Mouse (Mus musculus) regulatory T cell (primary cell): Measurements from ENCODE around the gene Ubtd1.

Experiments
- in situ Hi-C: fragments of 300-600 bp; cut with MboI, MseI; formaldehyde crosslinking; loops from one replicate; pipeline ENCODE4 v1.15.1; 2025; ENCODE audit warnings: high pct_unique_total_duplicates

The Ubtd1 gene

DNA sequence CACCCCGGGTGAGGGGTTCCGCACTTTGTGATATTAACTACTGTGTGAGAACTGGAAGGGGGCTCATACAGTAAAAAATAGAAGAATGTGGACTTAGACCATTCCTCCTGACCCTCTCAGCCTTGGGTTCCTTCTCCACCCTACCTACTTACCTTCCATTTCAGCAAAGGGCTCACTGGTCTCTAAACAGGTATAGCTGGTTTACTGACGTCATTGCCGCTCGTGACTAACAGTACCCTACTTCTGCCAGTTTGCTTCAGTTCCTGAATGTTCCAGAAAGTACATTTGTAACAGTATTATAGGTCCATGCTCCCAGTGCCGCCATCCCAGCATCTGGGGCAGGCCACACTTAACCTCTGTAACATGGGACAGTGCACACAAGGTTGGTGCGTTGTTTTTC is 12.5 kb downstream of the Ubtd1 start:
- in situ Hi-C loops: no loop called here

DNA sequence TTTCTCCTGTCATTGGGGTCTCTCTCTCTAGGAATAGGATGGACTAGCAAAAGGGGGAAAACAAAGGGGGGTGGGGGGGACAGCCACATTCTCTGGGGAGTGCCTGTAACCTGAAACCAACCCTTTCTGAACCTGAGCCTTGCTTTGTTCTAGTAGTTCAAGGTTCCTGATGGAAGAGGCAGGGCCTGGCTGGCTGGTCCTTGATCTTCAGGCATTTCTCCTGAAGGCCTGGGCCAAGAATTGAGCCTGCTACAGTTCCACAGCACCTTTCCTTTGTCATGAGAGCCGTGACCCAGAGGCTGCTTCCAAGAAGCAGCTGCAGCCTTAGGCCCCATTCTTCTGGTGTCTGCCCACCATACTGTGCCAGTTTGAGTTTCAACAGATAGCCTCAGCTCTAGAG is 13.9 kb downstream of the Ubtd1 start:
- in situ Hi-C loops: no loop called here

DNA sequence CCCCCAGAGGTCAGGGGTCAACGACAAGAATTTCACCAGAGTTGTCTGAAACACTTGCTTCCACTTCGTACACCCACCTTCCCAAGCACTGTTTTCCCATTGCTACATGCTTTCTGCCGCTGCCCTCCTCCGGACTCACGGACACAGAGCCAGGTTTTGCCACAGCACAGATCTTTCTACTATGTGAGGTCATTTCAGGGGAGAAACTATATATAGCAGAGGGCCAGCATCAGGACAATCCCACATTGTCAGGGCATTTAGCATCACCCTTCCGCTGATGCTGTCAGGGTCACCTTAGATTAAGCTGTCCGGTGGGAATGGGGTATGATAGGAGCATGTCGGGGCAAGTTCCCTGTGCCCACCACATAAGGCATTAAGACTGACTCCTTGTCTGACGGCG is 15.5 kb downstream of the Ubtd1 start:
- in situ Hi-C loops: no loop called here

DNA sequence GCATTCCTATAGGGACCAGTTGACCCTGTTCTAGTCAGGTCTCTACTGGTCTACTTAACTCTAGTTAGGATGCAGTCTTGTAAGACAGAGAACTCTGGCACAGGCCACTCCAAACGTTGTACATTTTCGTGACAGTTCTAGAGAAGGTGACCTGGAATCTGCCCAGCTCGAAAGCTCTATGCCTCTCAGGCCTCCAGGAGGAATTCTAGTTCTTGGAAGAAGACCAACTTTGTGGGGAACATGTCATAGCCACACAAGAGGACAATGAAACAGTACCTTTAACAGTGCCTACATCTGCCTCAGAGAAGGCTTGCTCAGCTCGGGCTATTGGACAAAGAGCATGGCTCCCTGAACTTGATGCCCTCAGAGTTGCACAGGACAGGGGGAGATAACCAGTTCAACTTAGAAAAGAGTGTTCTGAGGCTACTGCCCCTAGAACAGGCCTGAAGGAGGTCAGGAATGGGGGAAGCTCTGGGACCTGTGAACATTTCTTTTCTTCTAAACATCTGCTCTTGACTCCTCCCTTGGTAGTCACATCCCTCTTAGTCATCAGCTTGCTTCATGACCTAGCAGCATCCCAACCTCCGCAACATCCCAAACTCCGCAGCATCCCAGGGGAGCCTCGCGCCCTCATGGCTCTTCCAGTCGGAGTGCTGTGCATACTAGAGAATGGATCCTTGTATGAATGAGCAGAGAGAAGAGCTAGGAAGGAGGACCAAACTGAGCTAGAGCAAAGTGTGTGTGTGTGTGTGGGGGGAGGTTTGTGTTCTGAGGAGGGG is 17.4 kb downstream of the Ubtd1 start:
- in situ Hi-C loops: no loop called here

DNA sequence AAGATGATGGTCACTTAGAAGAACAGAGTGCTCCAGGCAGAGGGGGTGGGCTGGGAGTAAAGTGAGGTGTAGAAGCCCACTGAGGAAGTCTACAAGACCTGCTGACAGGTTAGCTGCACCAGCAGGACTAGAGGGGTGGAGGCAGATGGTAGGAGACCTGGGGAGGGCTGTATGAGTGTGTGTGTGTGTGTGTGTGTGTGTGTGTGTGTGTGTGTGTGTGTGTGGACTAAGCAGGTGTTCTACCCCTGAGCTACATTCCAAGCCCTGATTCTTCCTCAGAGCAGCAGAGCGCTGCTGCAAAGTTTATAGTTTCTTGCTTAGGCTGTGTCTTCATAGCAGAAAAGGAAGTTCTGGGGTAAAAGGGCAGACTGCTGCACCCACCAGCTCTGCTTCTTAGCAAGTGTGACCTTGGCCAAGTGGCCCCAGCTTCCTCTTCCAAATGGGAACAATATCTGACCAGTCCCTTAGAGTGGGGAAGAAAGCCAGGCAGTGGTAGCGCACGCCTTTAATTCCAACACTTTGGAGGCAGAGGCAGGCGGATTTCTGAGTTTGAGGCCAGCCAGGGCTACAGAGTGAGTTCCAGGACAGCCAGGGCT is 18.2 kb downstream of the Ubtd1 start:
- in situ Hi-C loops: no loop called here

DNA sequence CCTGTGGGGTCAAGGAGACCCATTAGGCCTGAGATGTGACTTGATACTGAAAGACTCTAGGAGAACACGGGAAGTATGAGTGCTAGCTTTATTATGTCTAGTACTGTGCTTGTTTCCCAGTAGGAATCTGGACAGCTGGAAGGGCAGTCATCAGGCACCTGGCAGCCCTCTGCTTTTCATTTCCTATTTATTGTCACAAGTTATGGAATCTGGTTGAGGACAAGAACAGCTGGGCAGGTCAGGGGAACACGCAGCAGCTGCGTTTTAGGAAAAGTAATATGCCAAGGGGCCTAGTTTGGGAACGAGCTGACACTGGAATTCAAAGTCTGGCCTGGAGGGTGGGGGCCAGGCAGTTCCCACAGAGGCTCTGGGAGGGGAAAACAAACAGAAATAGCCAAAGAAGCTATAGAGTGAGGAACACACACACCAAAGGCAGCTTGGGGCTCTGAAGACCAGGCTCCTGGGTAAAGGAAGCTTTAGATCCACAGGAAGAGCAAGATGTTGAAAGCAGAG is 18.9 kb downstream of the Ubtd1 start:
- in situ Hi-C loops: no loop called here

DNA sequence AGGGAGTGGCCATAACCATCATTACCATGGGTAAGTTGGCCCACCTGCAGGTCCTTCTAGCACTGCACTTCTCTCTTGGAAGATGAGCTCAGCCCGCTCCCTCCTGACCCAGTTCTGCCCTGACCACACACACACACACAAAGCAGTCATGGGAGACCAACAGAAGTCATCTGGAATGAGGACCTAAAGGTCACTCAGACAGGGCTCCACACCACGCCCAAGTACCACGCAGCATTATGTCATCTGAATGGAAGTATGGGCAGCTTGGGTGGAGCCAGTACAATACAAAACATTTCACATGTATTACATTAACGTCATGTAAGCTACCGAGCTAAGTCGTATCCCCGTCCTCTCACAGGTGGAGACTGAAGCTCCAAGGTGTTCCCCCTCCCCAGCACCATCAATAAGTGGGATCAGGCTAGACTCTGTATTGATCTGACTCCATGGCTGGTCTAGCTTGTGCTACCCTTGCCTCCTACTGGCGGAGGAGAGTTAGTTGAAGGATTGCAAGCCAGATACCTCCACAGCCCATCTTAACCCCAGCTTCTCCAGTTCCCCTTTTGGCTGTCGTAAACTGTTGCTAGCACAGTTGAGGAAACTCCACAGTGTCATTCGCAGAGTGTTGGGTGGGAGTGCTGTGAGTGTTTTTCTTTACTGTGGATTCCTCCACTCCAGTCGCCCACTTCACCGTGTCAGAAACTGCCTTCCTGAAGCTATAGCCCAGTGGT is 19.9 kb downstream of the Ubtd1 start:
- in situ Hi-C loops: no loop called here

DNA sequence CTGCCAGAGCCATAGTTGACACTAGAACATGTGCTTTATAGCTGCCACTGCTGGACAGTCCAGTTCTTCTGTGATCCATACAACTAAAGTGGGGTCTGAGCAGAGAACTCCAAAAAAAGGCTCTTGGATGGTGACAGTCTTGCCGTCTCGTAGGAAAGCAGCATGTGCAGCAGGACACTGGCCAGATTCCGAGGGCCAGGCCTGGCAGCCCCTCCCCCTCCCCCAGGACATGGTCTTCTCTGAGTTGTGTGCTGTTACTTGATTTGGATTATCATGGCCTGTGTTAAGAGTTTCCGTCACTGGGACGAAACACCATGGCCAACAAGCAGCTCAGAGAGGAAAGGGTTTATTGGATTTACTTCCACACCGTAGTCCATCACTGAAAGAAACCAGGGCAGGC is 22.7 kb downstream of the Ubtd1 start:
- in situ Hi-C loops: no loop called here

DNA sequence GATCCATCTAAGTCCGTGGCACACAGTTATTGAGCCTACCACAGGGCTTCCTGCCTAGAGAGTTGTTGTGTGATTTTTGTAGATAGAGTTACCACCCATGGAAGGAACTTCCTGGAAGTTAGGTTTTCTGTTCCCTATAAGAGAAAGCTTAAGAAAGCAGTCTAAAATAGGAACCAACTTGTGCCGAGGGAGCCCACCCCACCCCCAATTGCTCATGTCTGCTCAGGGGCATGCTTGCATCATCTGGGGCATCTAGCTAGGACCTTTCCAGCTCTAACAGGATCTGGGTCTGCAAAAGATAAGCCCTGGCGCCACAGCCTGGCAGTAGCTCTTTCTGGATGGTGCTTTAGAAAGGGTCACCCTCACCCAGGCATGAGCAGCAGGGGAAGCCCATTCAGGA is 24.1 kb downstream of the Ubtd1 start:
- in situ Hi-C loops: no loop called here

DNA sequence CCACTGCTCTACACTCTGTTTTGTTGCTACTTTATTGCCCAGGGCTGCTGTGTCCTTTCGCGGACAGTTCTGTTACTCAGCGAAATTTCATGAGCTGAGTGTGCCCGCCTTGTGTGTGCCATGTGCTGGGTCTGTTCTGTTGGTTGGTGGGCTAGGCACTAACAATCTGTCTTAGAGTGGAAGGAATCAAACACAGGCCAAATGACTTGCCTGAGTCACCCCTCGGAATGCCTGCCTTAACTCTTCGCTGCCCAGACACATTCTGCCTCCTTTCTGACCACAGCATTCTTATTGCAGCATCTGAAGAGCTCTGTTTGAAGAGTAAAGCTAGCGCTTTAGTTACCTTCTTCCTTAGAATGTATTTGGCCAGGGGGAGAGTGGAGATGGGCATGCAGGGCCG is 25.0 kb downstream of the Ubtd1 start:
- in situ Hi-C loops: no loop called here

DNA sequence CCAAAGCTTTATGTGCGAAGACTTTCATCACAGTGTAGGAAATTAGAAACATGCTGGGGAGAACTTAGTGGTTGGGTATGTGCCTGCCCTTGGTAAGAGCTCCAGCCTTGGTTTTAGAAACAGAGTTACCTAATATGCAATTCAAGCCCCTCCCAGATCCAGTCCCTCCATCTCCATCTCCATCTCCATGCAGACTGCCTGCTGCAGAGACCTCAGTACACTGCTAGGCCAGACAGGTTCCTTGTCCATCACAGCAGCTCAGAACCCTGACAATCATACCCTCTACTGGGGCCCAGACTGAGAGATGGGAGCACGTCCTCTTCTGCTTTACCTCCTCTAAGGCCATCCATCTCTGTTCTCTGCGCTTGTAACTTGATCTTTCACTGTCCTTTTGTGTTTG is 27.0 kb downstream of the Ubtd1 start:
- in situ Hi-C loops: no loop called here

DNA sequence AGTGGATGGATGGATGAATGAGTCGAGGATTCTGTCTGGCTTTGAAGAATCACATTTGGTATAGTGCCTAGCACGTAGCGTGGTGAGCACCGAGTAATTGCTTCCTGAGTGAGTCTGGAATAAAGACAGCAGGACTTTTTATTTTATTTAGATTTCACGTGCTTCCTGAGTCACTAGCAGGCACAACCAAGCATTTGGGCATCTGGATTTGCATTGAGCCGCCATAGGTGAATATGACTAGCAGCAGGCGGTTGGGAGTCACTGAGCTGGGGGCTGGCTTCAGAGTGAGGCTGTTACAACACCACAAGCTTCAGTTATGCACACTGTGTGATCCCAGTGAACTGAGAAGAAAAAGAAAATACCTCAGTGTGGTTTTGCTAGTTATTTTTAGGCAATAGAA is 27.5 kb downstream of the Ubtd1 start:
- in situ Hi-C loops: no loop called here

DNA sequence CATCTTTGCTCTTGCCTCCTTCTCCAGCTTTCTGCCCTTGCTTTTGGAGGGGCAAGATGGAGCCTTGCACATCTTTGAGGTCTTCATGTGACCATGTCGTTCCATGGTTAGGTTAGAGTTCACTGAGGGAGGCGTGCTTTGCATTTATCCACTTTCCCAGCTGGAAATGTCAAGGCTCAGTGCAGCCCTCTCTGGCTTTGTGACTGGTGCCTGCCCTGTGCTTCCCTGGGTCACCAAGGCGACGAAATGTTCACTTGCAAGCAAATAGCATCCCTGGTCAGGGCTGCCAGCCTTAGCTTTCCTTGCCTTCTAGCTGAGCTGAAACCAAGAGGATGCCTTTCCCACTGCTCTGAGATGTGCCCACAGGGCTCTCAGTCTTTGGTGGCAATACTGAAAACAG is 28.9 kb downstream of the Ubtd1 start:
- in situ Hi-C loops: no loop called here

DNA sequence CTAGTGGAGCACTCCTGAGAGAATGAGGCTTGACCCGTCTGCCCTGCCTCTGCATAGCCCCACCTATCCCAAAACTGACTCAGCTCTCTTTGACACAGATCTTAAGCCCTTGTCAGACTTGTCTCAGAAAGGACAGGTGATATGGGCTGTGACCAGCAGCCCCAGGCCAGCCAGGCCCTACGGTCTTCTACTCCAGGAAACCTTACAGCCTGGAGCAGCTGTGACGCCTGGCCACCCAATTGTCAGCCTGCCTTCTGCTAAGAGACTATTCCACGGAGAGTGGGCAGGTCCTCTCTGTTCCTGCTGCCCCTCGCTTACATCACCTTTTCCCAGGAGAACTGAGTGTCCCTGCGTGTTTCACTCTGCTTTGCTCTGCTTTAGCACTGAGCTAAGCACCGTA is 29.6 kb downstream of the Ubtd1 start:
- in situ Hi-C loops: no loop called here

DNA sequence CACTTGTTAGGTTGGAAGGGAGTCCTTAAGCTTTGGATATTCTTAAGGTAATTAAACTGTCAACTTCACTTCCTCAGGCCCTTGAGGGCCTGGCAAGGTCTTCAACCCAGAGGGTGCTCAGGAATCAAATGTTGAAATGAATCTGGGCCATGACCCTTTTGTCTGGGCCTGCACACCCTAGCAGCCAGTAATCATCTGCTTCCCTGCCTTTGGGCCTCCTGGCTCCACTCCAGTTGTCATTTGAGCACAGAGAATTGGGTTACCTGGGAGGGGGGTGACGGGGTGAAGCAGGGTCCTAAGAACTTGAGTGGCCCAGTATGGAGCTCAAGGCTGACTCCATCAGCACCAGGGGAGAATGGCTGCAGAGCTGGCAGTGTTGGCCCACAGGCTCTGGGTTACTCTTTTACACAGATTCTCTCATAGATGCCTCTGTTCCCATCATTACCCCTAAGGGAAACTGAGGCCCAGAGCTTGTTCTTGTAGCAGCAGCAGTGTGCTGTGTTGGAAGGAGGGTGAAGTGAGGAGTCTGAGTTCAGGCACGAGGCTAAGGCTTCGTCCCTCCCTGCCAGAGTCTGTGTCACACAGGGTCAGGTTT is 32.8 kb downstream of the Ubtd1 start:
- in situ Hi-C loops: no loop called here

DNA sequence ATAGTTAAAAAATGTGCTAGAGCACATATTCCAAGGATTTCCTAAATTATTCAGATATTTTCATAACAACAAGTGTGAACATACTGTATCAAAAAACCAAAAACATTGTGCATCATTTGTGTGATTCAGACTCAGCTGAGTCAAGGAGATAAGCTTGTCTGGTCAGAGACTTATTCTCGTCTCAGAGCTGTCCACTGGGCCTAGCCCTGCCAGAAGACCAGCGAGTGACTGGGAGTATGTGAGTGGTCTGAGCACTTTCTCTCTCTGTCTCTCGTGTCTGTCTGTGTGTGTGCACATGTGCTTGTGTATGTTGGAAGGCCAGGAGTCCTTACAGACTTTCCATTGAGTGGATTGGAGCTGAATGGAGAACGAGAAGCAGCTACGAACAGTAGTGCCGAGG is 33.4 kb downstream of the Ubtd1 start:
- in situ Hi-C loops: no loop called here

DNA sequence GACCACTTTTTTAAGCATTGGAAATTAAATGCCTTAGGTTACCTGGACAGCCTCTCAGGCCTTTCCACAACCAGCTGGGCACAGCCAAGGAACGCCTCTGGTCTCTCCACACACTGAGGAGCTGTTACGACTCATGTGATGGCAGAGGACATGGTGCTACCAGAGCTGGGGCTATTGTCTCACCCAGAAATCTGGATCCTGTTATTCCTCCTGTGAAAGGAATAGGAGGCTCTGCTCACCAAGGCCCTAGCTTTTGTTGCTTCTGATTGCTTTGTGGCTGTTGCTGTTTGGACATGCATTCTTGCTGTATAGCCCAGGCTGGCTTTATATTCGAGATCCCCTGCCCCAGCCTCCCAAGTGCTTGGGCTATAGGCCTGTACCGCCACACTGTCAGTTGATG is 34.7 kb downstream of the Ubtd1 start:
- in situ Hi-C loops: no loop called here

DNA sequence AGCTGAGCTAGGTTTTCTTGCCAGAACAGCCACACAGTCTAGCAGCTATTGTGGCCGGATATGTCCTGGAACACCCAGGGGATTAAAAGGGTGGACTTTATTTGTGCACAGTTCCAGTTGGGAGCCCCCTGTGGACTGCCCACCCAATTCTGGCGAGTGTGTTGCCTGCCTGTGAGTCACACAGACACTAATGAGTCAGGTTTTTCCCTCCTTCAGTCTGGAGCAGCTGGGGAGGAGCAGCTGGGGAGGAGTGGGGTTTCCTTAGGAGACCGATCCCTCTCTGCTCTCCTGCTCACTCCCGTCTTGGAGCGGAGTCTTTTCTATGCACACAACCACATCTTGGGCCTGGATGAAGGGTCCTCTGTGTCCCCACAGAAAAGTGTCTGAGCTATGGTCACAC is 35.3 kb downstream of the Ubtd1 start:
- in situ Hi-C loops: no loop called here

DNA sequence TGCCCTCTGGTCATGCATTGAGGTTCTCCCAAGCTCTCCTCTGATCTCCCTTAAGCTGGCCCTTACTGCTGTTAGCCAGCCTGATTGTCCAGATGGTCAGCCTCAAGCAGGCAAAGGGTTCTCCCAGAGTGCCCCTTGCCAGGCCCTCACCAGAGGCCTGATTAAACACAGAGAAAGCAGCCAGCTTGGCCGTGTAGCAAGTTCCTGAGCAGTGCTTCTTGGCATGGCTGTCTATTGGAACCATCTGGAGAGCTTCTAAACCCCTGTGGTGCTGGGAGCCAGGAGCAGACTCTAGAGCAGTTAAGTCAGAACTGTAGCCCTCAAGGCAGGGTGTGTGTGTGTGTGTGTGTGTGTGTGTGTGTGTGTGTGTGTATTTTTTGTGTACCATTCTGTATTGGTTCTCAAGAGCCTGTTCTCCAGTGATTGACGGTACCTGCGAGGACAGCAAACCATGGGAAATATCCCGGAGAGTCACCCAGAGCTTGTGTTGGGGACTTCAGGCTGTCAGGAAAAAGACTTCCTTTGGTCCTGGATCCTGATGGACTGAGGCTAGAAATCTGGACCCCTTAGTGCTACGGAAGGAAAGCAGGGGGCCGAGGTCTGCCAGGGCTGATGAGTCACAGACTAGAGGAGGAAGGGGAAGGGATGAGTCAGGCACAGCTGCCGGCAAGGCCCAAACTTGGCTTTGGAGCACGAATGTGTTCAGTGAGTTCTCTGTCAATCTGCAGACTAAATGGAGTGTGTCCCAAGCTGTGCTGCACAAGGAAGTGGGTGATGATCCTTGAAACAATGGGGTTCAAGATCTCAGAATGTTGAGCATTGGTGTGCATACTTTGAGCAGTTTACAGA is 36.1 kb downstream of the Ubtd1 start:
- in situ Hi-C loops: no loop called here

DNA sequence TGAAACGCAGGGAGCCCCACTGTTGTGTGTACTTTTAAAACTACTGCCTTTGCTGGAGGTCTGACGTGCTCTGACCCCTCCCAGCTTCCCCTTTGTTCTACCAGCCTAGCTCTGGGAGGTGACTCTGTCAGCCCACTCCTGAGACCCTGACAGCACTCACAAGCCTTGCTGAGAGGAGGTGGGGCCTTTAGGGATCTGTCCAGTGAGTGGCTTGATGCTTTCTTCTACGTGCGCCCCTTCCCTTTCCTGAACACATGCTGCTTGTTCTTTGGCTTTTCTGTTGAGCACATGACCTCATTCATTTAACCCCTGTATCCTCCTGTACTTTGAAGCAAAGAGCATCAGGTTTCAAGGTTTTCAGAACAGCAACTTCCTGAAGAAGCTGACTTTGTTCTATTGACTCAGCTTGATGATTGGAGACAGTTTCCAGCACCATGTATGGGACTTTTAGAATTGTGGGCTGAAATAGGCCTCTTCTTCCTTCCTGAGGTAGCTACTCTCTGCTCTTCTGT is 37.5 kb downstream of the Ubtd1 start:
- in situ Hi-C loops: no loop called here
